33 mouse cellular contexts compared by ENCODE assay signal in the genomic region with DNA sequence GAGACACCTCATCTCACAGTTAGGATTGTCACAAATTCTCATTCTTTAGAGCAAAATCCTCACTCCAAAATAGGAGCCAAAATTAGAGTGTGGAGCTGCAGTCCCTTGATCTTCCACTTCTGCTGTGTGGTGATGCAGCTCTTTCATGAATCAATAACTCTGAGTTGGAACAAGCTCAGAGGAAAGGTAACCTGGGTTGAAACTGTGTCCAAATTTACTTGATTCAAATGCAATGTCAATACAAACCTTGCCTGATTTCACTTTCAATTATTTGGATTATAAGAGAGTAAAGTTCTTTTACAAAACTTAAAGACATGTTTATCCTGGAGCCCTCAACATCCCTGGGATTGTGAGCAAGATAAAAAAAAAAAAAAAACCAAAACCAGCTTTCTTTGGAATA. TPM values are rescaled to one million over a fixed set of nuclear protein-coding genes. Genes with fewer than 3 reads are reported as not detected.
"Had no signal": no experiment of that assay in that cellular context is flagged by ENCODE, and none has a peak within 500 bp of the region (broad histone marks: within the 10 kb centered on the region; RNA-seq: fewer than 3 reads in every experiment).

No protein-coding gene starts in this region.

- H3K36me3 ChIP-seq: embryonic facial prominence, embryonic 10.5 days; forebrain, embryonic 10.5 days; forebrain, embryonic 12.5 days; forebrain, embryonic 15.5 days had no signal

- H3K27me3 ChIP-seq: embryonic facial prominence, embryonic 12.5 days; embryonic facial prominence, embryonic 13.5 days; embryonic facial prominence, embryonic 15.5 days; forebrain, embryonic 12.5 days; forebrain, embryonic 13.5 days; forebrain, embryonic 15.5 days had no signal

- H3K27ac ChIP-seq: embryonic facial prominence, embryonic 10.5 days; embryonic facial prominence, embryonic 12.5 days; embryonic facial prominence, embryonic 13.5 days; embryonic facial prominence, embryonic 15.5 days; forebrain, embryonic 10.5 days; forebrain, embryonic 12.5 days; forebrain, embryonic 13.5 days; forebrain, embryonic 15.5 days; gastrocnemius, adult 2 months; heart, adult 2 months had no signal

- ATAC-seq: forebrain, embryonic 13.5 days; forebrain, embryonic 14.5 days; forebrain, embryonic 15.5 days; forebrain, embryonic 16.5 days; forebrain, postnatal 0 days had no signal

- H3K4me3 ChIP-seq: embryonic facial prominence, embryonic 10.5 days; embryonic facial prominence, embryonic 12.5 days; embryonic facial prominence, embryonic 13.5 days; embryonic facial prominence, embryonic 15.5 days; erythroblast, embryonic 14.5 days; forebrain, embryonic 10.5 days; forebrain, embryonic 12.5 days; forebrain, embryonic 13.5 days; forebrain, embryonic 15.5 days; gastrocnemius, adult 2 months; heart, adult 2 months had no signal

- DNase-seq: cerebellum, adult 8-10 months; cerebellum, adult 9-10 months; cerebellum, adult 9-11 months; cerebellum, postnatal 10 days; cerebellum, postnatal 14 days; cerebellum, postnatal 25 days; cerebellum, postnatal 36 days; embryo, embryonic 11 days; forebrain, postnatal 0 days; gastrocnemius, adult 2 months; gastrocnemius, postnatal 10 days; gastrocnemius, postnatal 14 days; gastrocnemius, postnatal 25 days; gastrocnemius, postnatal 36 days; heart, adult 11 months; heart, adult 18-20 months; heart, adult 2 months had no signal

- H3K4me2 ChIP-seq: embryonic facial prominence, embryonic 12.5 days; embryonic facial prominence, embryonic 13.5 days; embryonic facial prominence, embryonic 15.5 days; forebrain, embryonic 12.5 days; forebrain, embryonic 13.5 days; forebrain, embryonic 15.5 days had no signal

- H3K9me3 ChIP-seq: embryonic facial prominence, embryonic 10.5 days; embryonic facial prominence, embryonic 12.5 days; embryonic facial prominence, embryonic 13.5 days; embryonic facial prominence, embryonic 15.5 days; forebrain, embryonic 10.5 days; forebrain, embryonic 12.5 days; forebrain, embryonic 13.5 days; forebrain, embryonic 15.5 days had no signal

- H3K9ac ChIP-seq: embryonic facial prominence, embryonic 12.5 days; embryonic facial prominence, embryonic 13.5 days; embryonic facial prominence, embryonic 15.5 days; forebrain, embryonic 12.5 days; forebrain, embryonic 13.5 days; forebrain, embryonic 15.5 days; forebrain, postnatal 0 days had no signal

- H3K4me1 ChIP-seq: embryonic facial prominence, embryonic 10.5 days; embryonic facial prominence, embryonic 12.5 days; embryonic facial prominence, embryonic 13.5 days; embryonic facial prominence, embryonic 15.5 days; forebrain, embryonic 10.5 days; forebrain, embryonic 12.5 days; forebrain, embryonic 13.5 days; forebrain, embryonic 15.5 days had no signal

RNA-seq across cellular contexts. Expression of a gene that starts 19.7 kb away (rescaled TPM):
- total RNA-seq: forebrain, postnatal 0 days; gastrocnemius, adult 18-20 months; gastrocnemius, adult 2 months; gastrocnemius, postnatal 10 days; gastrocnemius, postnatal 14 days; gastrocnemius, postnatal 25 days; gastrocnemius, postnatal 36 days; gastrocnemius, postnatal 4 days; granulocyte monocyte progenitor cell, adult 5-6 weeks; heart, adult 2 months had no signal
- polyA plus RNA-seq: embryonic facial prominence, embryonic 11.5 days; embryonic facial prominence, embryonic 12.5 days; embryonic facial prominence, embryonic 13.5 days; embryonic facial prominence, embryonic 15.5 days; erythroblast, embryonic 14.5 days; forebrain, embryonic 11.5 days; forebrain, embryonic 13.5 days; forebrain, embryonic 15.5 days; forebrain, embryonic 16.5 days had no signal
